Mouse (Mus musculus): ENCODE data around the gene Gm8165. TPM values are rescaled to one million over a fixed set of nuclear protein-coding genes. Genes with fewer than 3 reads are reported as not detected.

The Gm8165 gene
- total RNA-seq (2023) = not detected

GRCm38 (mm10) chr14:43677099-43677498 is at the start of gene Gm8165:
Gene Gm8165, minus strand, starts transcription at chr14:43677199.

GRCm38 (mm10) chr14:43697621-43698020 is 20.6 kb upstream of the Gm8165 start, which contains the start of gene Gm7324:
Gene Gm7324, plus strand, starts transcription at chr14:43697828.

Other genes with a start within 250 kb of the Gm8165 start
- gene Gm5799, start 133.6 kb downstream of the Gm8165 start, total RNA-seq (2023) = not detected
- gene Gm17654, start 98.1 kb downstream of the Gm8165 start, total RNA-seq (2023) = not detected
- gene Gm10375, start 69.2 kb downstream of the Gm8165 start, total RNA-seq (2023) = not detected
- gene Gm7324, start 20.6 kb upstream of the Gm8165 start, total RNA-seq (2023) = 1 to 10 TPM in 1 of 2 experiments, not detected in 1; 2.4 TPM
- gene Gm16506, start 50.3 kb upstream of the Gm8165 start, total RNA-seq (2023) = not detected
- gene Gm6526, start 70.7 kb upstream of the Gm8165 start, total RNA-seq (2023) = not detected
- not detected for gene Gm8180, start 107.5 kb upstream of the Gm8165 start, total RNA-seq (2023)
- not detected for gene Ear1, start 198.3 kb upstream of the Gm8165 start, total RNA-seq (2023)
- not detected for gene Ear10, start 246.4 kb upstream of the Gm8165 start, total RNA-seq (2023)
- gene Gm8113, start 248.2 kb upstream of the Gm8165 start, total RNA-seq (2023) = not detected

Measured in B cell, adult 67 days (primary cell).